Mouse (Mus musculus): ENCODE data around the gene Ddah1.

DNA sequence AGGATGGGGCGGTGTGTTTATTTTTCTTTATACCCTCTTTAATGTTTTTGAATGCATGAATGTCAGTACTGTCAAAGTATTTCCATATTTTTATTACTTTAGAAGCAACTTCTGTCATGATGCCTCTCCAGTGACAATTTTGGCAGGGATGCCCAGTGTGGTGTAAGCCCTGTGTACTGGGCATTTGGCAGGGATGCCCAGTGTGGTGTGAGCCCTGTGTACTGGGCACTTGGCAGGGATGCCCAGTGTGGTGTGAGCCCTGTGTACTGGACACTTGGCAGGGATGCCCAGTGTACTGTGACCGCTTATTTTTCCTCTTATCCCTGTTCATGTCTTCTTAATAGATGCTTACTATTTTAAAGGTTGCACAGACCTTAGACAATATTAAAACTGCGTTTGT is 85.4 kb downstream of the Ddah1 start:
- TF ChIP-seq EP300 (IDR thresholded peaks at IDR 0.05; ENCODE audit: low read depth) (no peak), CTCF (IDR thresholded peaks at IDR 0.05; ENCODE audit: low read depth) (no peak)

Measured in heart, postnatal 0 days (tissue).